Mouse (Mus musculus): ENCODE results near the gene Hs1bp3.

The Hs1bp3 gene

DNA sequence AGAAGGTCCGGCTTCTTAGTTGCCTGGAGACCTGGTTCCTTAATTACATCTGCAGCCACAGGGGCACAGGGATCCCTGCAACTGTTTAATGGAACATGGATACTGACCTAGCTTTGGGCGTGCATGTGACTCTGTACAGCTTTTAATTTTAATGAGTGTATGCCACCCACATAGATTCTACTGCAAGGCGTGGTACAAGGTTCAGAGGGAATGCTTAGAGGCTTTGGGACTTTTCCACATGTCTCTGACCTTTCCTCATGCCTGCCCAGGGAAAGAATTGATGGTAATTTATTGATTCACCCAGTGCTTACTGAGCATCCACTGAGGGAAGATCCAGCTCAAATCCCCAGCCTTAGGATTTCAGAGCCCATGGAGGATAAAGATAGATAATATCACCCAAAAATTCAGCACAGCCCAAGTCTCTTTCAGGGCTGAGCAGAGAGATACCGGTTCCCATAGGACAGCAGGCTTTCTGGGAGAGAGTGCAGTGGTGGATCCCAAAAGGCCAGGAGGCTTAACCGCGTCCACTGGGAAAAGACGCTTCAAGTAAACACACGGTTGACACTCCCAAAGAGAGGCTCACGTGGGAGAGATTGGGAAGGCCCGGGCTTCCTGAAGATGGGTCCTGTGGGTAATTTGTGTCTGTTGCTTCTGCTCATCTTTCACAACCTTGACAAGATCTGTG is 23.5 kb downstream of the Hs1bp3 start:
- DNase-seq (ENCODE audit: low spot score in 2 of 2), result no peak

DNA sequence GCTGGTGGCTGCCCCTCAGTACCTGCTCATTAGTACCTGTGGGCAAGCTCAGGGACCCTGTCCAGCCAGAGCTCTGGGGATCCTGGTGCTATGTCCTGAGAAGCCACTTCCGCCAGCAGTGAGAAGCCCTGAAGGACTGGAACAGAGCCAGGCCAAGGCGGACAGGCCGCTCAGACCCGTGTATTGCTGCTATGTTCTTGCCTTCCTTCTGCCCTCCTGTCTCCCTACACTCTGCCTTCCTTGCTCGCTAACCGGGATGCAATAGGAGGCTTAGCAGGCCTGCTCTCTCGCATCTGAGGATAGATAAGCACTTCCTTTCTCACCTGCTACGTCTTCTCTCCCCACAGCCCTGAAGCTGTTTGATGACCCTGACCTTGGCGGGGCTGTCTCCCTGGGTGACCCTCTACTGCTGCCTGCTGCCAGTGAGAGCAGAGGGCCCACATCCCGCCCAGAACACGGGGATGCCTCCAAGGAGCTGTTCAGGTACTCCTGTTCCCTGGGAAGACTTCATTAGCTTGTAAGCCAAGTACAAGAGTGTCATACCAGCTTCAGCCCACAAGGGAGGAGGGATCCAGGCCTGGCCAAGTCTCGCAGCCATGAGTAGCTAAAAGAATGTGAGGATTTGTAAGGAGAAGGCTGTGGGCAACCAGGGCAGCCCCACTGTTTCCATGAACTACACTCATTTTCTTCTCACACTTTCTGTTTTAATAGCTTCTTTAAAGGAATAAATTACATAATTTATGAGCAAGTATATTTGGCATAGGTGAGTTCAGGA is 24.2 kb downstream of the Hs1bp3 start:
- DNase-seq (ENCODE audit: low spot score in 2 of 2), result no peak

DNA sequence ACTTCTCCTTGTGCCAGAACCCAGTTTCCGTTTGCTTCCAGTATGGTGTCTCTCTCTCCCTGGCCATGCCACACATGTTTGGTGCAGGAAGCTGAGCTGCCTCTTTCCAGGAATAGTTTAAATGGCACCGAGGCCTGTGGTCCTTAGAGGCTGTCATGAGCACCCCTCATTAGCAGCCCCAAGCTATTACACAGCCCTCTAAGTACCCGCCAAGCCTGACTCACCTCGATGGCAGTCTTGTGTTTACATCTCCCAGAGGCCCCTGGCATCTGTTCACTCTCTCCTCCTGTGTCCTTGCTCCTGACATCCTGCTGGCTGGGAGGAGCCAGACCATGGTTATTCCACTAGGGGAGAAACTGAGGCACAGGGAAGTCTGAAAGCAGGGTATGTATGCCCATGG is 25.3 kb downstream of the Hs1bp3 start:
- DNase-seq (ENCODE audit: low spot score in 2 of 2), result no peak

DNA sequence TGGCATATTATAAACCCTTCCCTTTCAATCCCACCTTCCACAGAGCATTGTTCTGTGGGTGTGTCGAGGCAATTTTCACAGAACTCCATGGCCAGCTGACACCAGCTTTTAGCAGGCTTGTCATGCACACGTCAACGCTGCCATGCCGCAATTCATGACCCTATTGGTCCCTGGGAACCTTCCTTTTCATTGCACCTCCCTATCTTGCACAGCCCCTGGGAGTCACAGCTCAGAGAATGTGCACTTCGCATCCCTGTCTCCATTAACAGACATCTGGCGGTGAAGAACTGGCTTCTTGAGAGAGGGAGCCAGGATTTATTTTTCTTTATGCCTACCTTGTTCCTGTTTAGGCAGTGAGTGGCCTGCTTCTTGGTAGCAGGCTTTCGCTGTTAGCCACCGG is 25.7 kb downstream of the Hs1bp3 start:
- DNase-seq (ENCODE audit: low spot score in 2 of 2), result no peak

DNA sequence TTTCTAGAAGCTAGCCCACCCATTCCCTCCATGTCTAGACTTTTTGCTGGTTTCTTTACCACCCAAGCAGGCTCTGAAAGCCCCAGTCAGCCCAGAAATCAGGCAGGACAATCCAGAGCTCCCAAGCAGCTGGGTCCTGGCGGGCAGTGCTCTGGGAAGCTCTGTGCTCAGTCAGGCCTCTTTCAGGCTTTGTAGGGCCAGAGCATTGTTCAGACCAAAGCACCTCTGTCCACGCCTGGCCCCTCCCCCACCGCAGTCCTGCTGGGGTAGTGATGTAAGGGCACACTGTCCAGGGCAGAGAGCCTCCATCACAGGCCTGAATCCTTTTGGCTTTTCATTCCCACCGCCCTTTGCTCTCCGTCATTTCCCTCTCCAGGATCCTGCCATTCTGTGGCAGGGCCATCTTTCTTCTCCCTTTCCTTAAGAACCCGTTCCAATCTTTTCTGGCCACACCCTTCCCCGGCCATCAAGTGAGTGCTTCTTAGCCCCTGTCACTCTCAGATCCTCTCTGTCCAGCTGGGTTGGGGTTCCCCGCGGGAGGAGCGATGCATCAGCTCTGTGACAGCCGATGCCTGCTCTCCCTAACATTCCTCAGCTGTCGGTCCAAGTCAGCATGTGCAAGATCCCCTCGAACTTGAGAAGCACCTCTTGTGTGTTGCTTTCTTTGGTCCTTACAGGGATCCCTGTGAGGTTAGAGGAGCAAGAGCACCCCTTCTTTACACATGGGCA is 26.5 kb downstream of the Hs1bp3 start:
- DNase-seq (ENCODE audit: low spot score in 2 of 2), result no peak

DNA sequence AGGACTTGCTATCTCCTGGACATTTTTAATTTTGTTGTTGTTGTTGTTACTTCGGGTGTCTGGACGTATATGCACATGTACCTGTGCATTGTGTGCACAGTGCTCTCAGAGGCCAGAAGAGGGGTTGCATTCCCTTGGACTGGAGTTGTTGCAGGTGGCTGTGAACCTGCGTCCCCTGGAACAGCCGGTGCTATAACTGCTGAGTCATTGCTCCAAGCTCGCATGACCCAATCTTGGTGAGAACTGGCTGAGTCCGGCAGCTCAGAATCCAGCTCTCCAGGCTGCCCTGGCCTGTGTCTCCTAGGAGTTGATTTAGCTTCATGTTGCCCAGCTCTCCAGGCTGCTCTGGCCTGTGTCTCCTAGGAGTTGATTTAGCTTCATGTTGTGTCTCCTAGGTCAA is 27.8 kb downstream of the Hs1bp3 start:
- DNase-seq (ENCODE audit: low spot score in 2 of 2), result no peak

DNA sequence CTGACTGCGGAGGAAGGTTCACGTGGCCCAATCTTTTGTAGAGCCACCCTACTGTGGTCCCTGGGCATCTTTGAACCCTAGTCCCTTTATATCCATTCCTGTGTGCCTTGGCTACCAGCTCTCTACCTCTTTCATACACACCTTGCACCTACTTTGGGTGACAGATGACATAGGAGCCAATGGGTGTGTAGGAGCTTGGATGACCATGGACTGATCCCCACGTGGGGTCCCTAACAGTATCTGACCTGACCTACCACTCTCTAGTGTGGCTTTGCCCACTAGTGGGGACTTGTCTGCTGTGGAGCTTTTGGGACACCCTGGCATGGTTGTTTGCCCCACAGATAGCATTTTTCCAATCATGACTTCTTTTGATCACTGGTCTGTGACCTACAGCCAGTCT is 30.1 kb downstream of the Hs1bp3 start:
- DNase-seq (ENCODE audit: low spot score in 2 of 2), result no peak

DNA sequence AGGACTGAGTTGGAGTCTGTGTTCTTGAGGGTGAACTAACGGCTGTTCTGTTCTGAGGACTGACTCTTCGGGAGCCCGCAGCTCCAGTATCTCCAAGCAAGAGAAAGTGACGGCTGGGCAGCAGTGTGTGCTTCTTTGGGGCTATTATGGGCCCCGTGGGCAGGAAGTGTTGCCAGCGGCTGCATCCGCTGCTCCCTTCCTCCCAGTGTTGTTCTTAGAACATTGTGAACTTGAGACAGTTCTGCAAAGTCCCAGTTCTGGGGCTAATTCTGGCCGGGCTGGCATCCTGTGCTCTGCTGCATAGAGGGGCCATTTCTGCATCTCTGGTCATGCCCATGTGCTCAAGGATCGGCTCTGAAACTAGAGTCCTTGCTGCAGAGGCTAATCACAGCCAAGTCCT is 31.7 kb downstream of the Hs1bp3 start:
- peak; percentile 80 to 82 for DNase-seq (ENCODE audit: low spot score in 2 of 2)

DNA sequence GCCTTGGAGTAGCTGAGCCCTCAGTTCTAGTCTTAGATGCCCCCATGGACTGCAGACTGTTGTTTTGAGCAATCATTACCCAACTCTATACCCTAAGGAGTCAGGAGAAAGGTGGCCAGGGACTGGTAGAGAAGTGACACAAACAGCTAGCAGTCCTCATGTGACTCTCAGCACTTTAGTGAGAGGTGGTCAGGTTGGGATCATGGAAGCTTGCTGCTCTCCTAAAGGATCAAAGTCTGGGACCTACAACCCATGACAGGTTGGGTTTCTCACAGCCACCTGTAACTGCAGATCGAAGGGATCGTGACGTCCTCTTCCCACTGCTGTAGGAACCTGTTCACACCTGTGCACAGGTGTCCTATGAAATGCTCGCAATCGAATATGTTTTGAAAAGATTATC is 32.3 kb downstream of the Hs1bp3 start:
- DNase-seq (ENCODE audit: low spot score in 2 of 2), result no peak

DNA sequence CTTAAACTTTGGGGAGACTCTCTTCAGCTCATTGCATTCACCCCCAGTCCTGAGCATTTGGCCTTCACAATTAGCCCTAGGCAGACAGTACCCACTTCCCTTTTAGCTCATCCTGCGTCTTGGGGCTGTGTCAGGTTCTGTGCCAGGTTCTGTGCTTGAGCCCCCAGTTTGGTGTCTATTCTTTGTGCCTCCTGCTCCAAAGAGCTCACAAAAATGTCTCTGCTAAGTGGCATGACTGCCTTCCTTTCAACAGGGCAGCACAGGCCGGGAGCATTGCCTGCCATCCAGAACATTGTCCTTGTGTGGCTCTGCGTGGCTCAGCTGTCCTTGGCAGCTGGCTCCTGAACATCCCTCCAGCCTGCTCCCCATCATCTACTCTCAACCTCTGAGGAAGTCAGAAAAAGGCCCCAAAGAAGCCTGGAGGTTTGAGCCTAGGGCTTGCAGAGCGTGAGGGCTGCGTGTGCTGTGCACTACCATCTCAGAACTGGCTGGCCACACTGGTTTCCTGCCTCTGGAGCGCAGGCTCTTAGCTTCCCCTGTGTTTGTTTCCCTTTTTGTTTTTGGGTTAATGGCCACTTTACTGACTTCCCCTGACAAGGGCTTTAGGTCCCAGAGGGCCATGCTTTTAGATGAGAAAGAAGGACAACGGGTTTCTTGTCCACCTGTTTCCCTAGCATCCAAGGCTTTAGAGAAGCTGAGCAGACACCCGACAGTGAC is 34.7 kb downstream of the Hs1bp3 start:
- DNase-seq (ENCODE audit: low spot score in 2 of 2), result no peak

DNA sequence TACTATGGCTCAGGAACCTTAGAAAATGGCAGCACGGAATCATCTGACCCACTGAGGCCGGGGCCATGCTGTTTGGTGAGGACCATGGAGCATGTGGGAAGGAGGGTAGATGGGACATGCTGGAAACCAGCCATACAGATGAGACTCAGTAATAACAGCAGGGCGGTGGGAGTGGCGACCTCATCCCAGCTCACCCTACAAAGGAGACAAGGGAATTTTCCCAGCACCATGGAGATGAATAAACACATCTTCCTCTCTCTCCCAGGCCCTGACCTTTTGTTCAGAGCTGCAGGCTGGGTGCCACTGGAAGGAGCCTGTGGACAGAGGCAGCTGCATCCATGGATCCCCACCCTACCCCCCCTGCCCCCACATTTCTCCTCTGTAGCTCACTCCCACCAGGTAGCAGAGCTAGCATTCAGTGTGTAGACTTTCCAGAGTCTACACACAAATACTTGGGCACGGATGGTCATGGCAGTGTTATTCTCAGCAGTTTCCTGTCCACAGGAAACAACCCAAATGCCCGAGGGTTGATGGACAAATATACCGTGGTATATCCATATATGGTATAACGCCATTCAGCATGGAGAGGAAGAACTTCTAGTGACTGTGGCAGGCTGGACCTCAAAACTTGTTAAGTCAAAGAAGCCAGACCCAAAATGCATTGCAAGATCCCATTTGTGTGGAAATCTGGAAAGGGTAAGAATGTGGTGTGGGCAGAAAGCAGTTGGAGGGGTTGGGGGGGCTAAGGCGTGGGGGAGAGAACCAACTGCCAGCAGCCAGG is 35.7 kb downstream of the Hs1bp3 start:
- DNase-seq (ENCODE audit: low spot score in 2 of 2), result no peak

DNA sequence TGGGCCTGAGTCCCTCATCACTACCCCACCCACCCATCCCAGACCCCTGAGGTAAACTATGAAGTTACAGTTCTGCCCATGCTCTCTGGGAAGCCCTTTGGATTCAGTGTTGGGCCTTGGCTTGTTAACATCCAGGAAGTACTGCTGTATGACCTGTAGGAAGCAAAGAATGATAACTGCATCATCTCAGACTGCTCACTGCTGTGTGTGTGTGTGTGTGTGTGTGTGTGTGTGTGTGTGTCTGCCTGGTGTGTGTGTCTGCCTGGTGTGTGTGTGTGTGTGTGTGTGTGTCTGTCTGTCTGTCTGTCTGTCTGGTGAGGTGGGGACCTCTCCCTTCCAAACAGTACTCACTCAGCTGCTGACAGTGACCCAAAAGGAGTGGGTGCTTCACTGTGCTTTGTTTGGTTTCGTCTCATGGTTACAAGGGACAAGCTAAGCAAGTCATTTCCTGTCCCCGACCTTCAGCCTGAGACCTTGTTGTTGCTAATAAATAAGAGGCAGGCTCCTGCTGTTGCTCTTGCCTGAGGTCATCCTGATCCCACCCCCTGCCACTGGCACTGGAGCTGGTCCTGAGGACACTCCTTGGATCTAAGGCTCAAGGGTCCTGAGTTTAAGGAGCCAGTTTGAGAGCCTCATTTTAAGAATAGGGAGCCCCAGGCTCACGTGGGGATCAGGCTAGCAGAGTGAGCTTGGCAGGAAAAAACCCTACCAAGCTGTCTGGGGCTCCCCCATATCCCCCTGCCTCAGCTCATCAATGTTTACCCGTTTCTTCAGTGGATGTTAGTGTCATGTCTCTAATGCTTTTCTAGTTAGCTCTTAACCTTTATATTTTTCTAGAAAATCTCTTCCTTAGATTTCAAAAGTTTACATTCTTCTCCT is 38.0 kb downstream of the Hs1bp3 start:
- DNase-seq (ENCODE audit: low spot score in 2 of 2), result no peak

DNA sequence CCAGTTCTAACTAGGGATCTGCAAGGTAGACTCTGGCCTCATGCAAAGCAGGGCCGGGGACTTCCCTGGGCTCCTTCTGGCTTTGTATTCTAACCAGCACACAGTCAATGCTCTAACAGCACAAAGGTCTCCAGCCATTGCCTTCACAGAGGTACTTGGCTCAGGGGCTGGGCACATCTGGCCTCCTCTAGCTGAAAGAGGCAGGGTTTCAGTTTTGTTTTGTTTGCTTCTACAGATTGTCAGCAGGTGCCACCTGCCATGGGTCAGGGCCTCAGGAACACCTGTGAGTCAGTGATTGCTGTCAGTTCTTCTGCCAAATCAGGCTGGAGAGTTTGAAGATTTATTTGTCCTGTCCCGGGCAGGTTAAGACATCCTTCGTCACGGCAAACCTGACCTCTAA is 39.8 kb downstream of the Hs1bp3 start:
- no peak for DNase-seq (ENCODE audit: low spot score in 2 of 2)

DNA sequence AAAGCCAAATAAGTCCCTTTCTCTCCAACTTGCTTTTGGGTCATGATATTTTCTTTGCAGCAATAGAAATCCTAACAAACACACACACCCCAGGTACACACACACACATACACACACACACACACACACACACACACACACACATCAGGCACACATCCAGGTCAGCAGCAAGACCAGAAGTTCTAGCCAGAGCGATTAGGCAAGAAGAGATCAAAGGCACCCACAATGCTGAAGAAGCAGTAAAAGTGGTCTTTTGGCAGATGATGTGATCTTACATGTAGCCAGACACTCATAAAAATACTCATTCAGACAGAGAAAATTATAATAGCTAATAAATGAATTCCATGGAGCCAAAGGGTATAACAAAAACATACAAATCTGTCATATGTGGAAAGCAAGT is 41.0 kb downstream of the Hs1bp3 start:
- DNase-seq (ENCODE audit: low spot score in 2 of 2), result no peak

DNA sequence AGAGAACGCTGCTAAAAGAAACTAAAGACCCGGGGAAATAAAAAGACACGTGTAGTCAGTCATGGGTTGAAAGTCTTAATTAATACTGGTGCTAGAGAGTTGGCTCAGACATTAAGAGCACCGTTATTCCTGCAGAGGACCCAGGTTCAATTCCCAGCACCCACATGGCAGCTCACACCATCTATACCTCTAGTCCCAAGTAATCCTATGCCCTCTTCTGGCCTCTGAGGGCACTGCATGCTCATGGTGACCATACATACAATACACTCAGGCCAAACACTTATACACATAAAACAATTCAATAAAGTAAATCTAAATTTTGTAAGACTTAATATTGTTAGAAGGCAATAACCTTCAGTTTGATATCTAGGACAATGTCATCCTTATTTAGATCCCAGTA is 41.8 kb downstream of the Hs1bp3 start:
- DNase-seq (ENCODE audit: low spot score in 2 of 2), result no peak

DNA sequence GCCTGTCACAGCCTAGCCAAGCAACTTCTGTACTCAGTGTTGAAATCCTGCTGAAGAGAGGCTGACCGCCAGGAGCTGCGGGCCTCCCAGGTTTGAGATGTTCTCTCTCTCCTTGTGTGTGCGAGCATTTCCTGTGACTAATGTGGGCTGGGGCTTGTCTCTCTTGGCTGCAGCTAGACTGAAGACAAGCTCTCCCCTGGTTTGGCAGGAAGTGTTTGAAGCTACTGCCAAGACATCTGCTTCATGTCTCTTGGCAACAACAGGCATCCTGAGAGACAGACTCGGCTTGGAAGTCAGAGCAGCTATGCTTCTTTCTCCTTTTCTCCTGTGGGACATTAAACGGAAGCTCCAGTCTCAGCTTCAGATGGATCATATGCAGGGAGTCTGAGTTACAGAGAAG is 44.2 kb downstream of the Hs1bp3 start:
- peak; percentile 80 to 89 for DNase-seq (ENCODE audit: low spot score in 2 of 2)

DNA sequence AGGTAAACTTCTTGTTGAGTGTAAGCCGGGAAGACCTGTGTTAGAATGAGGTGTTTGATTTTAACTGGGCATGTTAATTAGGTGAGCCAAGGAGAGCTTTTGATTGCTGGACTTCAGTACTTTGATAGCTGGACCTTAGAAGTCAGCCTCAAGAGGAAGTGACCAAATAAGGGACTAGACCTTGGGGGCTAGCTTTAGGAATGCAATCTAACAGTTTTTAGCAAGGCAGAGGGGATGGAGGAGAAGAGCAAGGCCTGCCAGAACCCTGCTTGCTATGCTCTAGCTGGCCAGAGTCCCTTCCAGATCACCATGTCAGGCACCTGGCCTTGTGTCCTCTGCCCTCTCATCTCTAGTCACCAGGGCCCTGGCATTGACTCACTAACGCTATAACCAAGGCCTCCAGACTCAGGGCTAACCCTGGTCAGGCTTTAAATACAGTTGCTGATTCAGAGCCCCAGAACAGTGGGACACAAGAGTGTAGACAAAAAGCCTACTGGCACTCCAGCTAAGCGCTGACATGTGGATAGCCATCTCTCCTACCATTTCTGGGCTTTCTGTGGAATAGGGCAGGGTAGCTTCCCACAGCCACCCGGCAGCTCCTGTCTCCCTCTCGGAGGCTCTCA is 45.2 kb downstream of the Hs1bp3 start:
- no peak for DNase-seq (ENCODE audit: low spot score in 2 of 2)

DNA sequence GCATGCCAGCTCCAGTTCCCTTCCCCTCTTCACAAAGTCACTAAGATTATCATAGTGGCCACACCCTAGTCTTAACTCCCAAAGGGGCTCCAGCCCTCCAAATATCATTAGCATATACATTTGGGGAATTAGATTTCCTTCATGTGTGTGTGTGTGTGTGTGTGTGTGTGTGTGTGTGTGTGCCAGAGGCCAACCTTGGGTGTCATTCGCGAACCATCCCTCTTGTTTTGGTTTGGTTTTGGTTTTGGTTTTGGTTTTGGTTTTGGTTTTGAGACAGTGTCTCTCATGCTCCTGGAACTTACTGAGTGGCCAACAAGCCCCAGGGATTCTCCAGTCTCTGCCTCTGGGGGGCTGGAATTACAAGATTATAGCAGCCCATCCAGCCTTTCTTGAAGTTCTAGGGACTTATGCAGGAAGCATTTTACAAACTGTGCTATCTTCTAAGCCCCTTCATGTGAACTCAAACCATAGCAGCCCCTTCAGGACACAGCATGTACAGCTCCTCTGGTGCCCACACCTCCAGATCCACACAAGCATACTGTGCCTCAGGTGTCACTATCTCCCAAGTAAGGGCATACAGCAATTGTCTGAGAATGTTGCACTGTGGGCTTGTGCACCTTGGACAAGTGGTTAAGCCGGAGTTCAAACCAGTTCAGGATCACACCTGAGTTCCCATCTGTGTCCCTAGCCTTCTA is 46.3 kb downstream of the Hs1bp3 start:
- DNase-seq (ENCODE audit: low spot score in 2 of 2), result no peak

DNA sequence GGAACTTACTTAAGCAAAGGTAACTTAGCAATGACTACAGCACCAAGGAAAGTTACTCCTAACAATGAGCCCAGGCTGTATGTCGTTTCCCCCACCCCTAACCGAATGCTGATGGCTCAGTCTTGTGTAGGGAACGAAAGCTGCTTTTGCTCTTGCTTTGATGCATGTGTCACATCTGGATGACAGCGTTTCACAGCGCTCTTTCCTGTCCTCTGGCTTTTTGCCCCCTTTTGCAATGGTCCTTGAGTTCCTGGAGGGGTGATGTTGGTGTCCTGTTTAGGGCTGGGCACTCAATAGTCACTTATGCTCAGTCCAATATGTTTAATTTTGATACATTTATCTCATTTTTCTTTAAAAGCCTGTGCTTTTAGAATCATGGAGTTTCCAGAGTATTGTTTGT is 48.6 kb downstream of the Hs1bp3 start:
- DNase-seq (ENCODE audit: low spot score in 2 of 2), result no peak
